Mouse (Mus musculus): ENCODE results near the gene Cep19. TPM values are rescaled to one million over a fixed set of nuclear protein-coding genes. Genes with fewer than 3 reads are reported as not detected.

Cep19 gene
- polyA plus RNA-seq, 1 experiment from 2014 or later, result 22.0 TPM

GRCm38 (mm10) chr16:32127046-32127445, 27.4 kb downstream of the Cep19 start:
- no peak for ATAC-seq (replicated peaks; ENCODE audit: insufficient number of reproducible peaks, low FRiP score, low TSS enrichment)
- H3K36me3 ChIP-seq (ENCODE audit: control insufficient read depth, insufficient read depth, low read length), result no peaks in the 10 kb centered on the region
- H3K27me3 ChIP-seq (ENCODE audit: control insufficient read depth, insufficient read depth, low read length), result no peaks in the 10 kb centered on the region
- H3K4me1 ChIP-seq (ENCODE audit: control insufficient read depth, insufficient read depth, low read length), result 0 out of 2 replicates have a peak, but pooled peaks cover 4% of the 10 kb centered on the region
- H3K4me3 ChIP-seq (ENCODE audit: low read depth, low read length), result no peak overlapping the region
- no peak overlapping the region for H3K4me2 ChIP-seq
- no peak overlapping the region for H3K9ac ChIP-seq (ENCODE audit: low read depth, low read length)
- H3K27ac ChIP-seq (ENCODE audit: low read depth, low read length), result no peak overlapping the region
- no peaks in the 10 kb centered on the region for H3K9me3 ChIP-seq (replicated peaks; ENCODE audit: control insufficient read depth, low read length)
- 76% methylated on average over 4 of the region's 4 CpGs for WGBS (ENCODE audit: insufficient replicate concordance)

GRCm38 (mm10) chr16:32129449-32130189, 30.0 kb downstream of the Cep19 start:
- 57% methylated on average over 20 of the region's 20 CpGs for WGBS (ENCODE audit: insufficient replicate concordance)
- Histone ChIP-seq H3K4me1 (ENCODE audit: control insufficient read depth, insufficient read depth, low read length) (0 out of 2 replicates have a peak, but pooled peaks cover 4% of the 10 kb centered on the region), H3K27ac (ENCODE audit: low read depth, low read length) (0 out of 2 replicates have a peak overlapping the region, but pooled peaks have one; percentile 50), H3K4me2 (peak overlapping the region; percentile 58), H3K36me3 (ENCODE audit: control insufficient read depth, insufficient read depth, low read length) (no peaks in the 10 kb centered on the region), H3K9me3 (replicated peaks; ENCODE audit: control insufficient read depth, low read length) (no peaks in the 10 kb centered on the region), H3K4me3 (ENCODE audit: low read depth, low read length) (peak overlapping the region; percentile 25), H3K9ac (ENCODE audit: low read depth, low read length) (peak overlapping the region; percentile 46; the same call in 1 of the 2 replicates), H3K27me3 (ENCODE audit: control insufficient read depth, insufficient read depth, low read length) (no peaks in the 10 kb centered on the region)
- no peak for ATAC-seq (replicated peaks; ENCODE audit: insufficient number of reproducible peaks, low FRiP score, low TSS enrichment)

GRCm38 (mm10) chr16:32130190-32130826, 30.7 kb downstream of the Cep19 start:
- H3K27me3 ChIP-seq (ENCODE audit: control insufficient read depth, insufficient read depth, low read length), result no peaks in the 10 kb centered on the region
- peak overlapping the region; percentile 25 for H3K4me3 ChIP-seq (ENCODE audit: low read depth, low read length)
- H3K36me3 ChIP-seq (ENCODE audit: control insufficient read depth, insufficient read depth, low read length), result no peaks in the 10 kb centered on the region
- H3K4me2 ChIP-seq, result peak overlapping the region; percentile 58
- peak; percentile 49; the same call in 1 of the 2 replicates for ATAC-seq (replicated peaks; ENCODE audit: insufficient number of reproducible peaks, low FRiP score, low TSS enrichment)
- peak overlapping the region; percentile 46; the same call in 1 of the 2 replicates for H3K9ac ChIP-seq (ENCODE audit: low read depth, low read length)
- 51% methylated on average over 16 of the region's 16 CpGs for WGBS (ENCODE audit: insufficient replicate concordance)
- H3K4me1 ChIP-seq (ENCODE audit: control insufficient read depth, insufficient read depth, low read length), result 0 out of 2 replicates have a peak, but pooled peaks cover 4% of the 10 kb centered on the region
- no peaks in the 10 kb centered on the region for H3K9me3 ChIP-seq (replicated peaks; ENCODE audit: control insufficient read depth, low read length)
- peak overlapping the region; percentile 50; the same call in 1 of the 2 replicates for H3K27ac ChIP-seq (ENCODE audit: low read depth, low read length)

GRCm38 (mm10) chr16:32133148-32133547, 33.5 kb downstream of the Cep19 start:
- 0 out of 2 replicates have a peak, but pooled peaks cover 4% of the 10 kb centered on the region for H3K4me1 ChIP-seq (ENCODE audit: control insufficient read depth, insufficient read depth, low read length)
- H3K4me3 ChIP-seq (ENCODE audit: low read depth, low read length), result no peak overlapping the region
- no peak overlapping the region for H3K9ac ChIP-seq (ENCODE audit: low read depth, low read length)
- no peaks in the 10 kb centered on the region for H3K36me3 ChIP-seq (ENCODE audit: control insufficient read depth, insufficient read depth, low read length)
- H3K4me2 ChIP-seq, result no peak overlapping the region
- 78% methylated on average over 3 of the region's 3 CpGs for WGBS (ENCODE audit: insufficient replicate concordance)
- ATAC-seq (replicated peaks; ENCODE audit: insufficient number of reproducible peaks, low FRiP score, low TSS enrichment), result no peak
- H3K9me3 ChIP-seq (replicated peaks; ENCODE audit: control insufficient read depth, low read length), result no peaks in the 10 kb centered on the region
- H3K27me3 ChIP-seq (ENCODE audit: control insufficient read depth, insufficient read depth, low read length), result no peaks in the 10 kb centered on the region
- no peak overlapping the region for H3K27ac ChIP-seq (ENCODE audit: low read depth, low read length)

- no peak for ATAC-seq (replicated peaks; ENCODE audit: insufficient number of reproducible peaks, low FRiP score, low TSS enrichment)
- H3K27me3 ChIP-seq (ENCODE audit: control insufficient read depth, insufficient read depth, low read length), result 0 out of 2 replicates have a peak, but pooled peaks cover 2% of the 10 kb centered on the region
- WGBS (ENCODE audit: insufficient replicate concordance), result 73% methylated on average over 7 of the region's 7 CpGs
- H3K4me1 ChIP-seq (ENCODE audit: control insufficient read depth, insufficient read depth, low read length), result no peaks in the 10 kb centered on the region
- H3K36me3 ChIP-seq (ENCODE audit: control insufficient read depth, insufficient read depth, low read length), result no peaks in the 10 kb centered on the region
- H3K9ac ChIP-seq (ENCODE audit: low read depth, low read length), result no peak overlapping the region
- H3K27ac ChIP-seq (ENCODE audit: low read depth, low read length), result no peak overlapping the region
- H3K4me3 ChIP-seq (ENCODE audit: low read depth, low read length), result no peak overlapping the region
- H3K4me2 ChIP-seq, result no peak overlapping the region
- H3K9me3 ChIP-seq (replicated peaks; ENCODE audit: control insufficient read depth, low read length), result no peaks in the 10 kb centered on the region
Measured at GRCm38 (mm10) chr16:32135842-32136357, 36.3 kb downstream of the Cep19 start.

- WGBS (ENCODE audit: insufficient replicate concordance), result 85% methylated on average over 1 of the region's 1 CpGs
- no peak overlapping the region for H3K9ac ChIP-seq (ENCODE audit: low read depth, low read length)
- ATAC-seq (replicated peaks; ENCODE audit: insufficient number of reproducible peaks, low FRiP score, low TSS enrichment), result no peak
- no peak overlapping the region for H3K27ac ChIP-seq (ENCODE audit: low read depth, low read length)
- H3K4me2 ChIP-seq, result no peak overlapping the region
- H3K36me3 ChIP-seq (ENCODE audit: control insufficient read depth, insufficient read depth, low read length), result 0 out of 2 replicates have a peak, but pooled peaks cover under 1% of the 10 kb centered on the region
- no peak overlapping the region for H3K4me3 ChIP-seq (ENCODE audit: low read depth, low read length)
- H3K4me1 ChIP-seq (ENCODE audit: control insufficient read depth, insufficient read depth, low read length), result no peaks in the 10 kb centered on the region
- H3K9me3 ChIP-seq (replicated peaks; ENCODE audit: control insufficient read depth, low read length), result no peaks in the 10 kb centered on the region; the same call in 1 of the 2 replicates
- 0 out of 2 replicates have a peak, but pooled peaks cover 2% of the 10 kb centered on the region for H3K27me3 ChIP-seq (ENCODE audit: control insufficient read depth, insufficient read depth, low read length)
Measured at GRCm38 (mm10) chr16:32138954-32139353, 39.4 kb downstream of the Cep19 start.

- WGBS (ENCODE audit: insufficient replicate concordance), result 91% methylated on average over 15 of the region's 15 CpGs
- Histone ChIP-seq H3K4me3 (ENCODE audit: low read depth, low read length) (no peak overlapping the region), H3K9ac (ENCODE audit: low read depth, low read length) (no peak overlapping the region), H3K36me3 (ENCODE audit: control insufficient read depth, insufficient read depth, low read length) (0 out of 2 replicates have a peak, but pooled peaks cover 4% of the 10 kb centered on the region), H3K9me3 (replicated peaks; ENCODE audit: control insufficient read depth, low read length) (no peaks in the 10 kb centered on the region; the same call in 1 of the 2 replicates), H3K4me2 (no peak overlapping the region), H3K27me3 (ENCODE audit: control insufficient read depth, insufficient read depth, low read length) (0 out of 2 replicates have a peak, but pooled peaks cover 2% of the 10 kb centered on the region), H3K4me1 (ENCODE audit: control insufficient read depth, insufficient read depth, low read length) (no peaks in the 10 kb centered on the region), H3K27ac (ENCODE audit: low read depth, low read length) (no peak overlapping the region)
- no peak for ATAC-seq (replicated peaks; ENCODE audit: insufficient number of reproducible peaks, low FRiP score, low TSS enrichment)
Measured at GRCm38 (mm10) chr16:32143766-32144165, 44.2 kb downstream of the Cep19 start.

GRCm38 (mm10) chr16:32144592-32144991, 45.0 kb downstream of the Cep19 start:
- no peak overlapping the region for H3K9ac ChIP-seq (ENCODE audit: low read depth, low read length)
- 0 out of 2 replicates have a peak, but pooled peaks cover 4% of the 10 kb centered on the region for H3K36me3 ChIP-seq (ENCODE audit: control insufficient read depth, insufficient read depth, low read length)
- H3K4me2 ChIP-seq, result no peak overlapping the region
- 0 out of 2 replicates have a peak, but pooled peaks cover 1% of the 10 kb centered on the region for H3K27me3 ChIP-seq (ENCODE audit: control insufficient read depth, insufficient read depth, low read length)
- no peak overlapping the region for H3K4me3 ChIP-seq (ENCODE audit: low read depth, low read length)
- no peaks in the 10 kb centered on the region; the same call in 1 of the 2 replicates for H3K9me3 ChIP-seq (replicated peaks; ENCODE audit: control insufficient read depth, low read length)
- ATAC-seq (replicated peaks; ENCODE audit: insufficient number of reproducible peaks, low FRiP score, low TSS enrichment), result no peak
- H3K4me1 ChIP-seq (ENCODE audit: control insufficient read depth, insufficient read depth, low read length), result no peaks in the 10 kb centered on the region
- 86% methylated on average over 17 of the region's 17 CpGs for WGBS (ENCODE audit: insufficient replicate concordance)
- H3K27ac ChIP-seq (ENCODE audit: low read depth, low read length), result no peak overlapping the region

Data from heart, embryonic 11.5 days (tissue).